Mouse (Mus musculus) kidney, adult 11 months (tissue): ENCODE results near the gene Rfc2.
"Not testable (repeated sequence)": the region's sequence is repeated elsewhere in the genome, so short reads cannot be mapped to it uniquely, and the experiment has no call there.

ENCODE experiments used
- DNase-seq: peaks from one replicate; pipeline ENCODE4 v3.0.0; 2022

The Rfc2 gene

DNA sequence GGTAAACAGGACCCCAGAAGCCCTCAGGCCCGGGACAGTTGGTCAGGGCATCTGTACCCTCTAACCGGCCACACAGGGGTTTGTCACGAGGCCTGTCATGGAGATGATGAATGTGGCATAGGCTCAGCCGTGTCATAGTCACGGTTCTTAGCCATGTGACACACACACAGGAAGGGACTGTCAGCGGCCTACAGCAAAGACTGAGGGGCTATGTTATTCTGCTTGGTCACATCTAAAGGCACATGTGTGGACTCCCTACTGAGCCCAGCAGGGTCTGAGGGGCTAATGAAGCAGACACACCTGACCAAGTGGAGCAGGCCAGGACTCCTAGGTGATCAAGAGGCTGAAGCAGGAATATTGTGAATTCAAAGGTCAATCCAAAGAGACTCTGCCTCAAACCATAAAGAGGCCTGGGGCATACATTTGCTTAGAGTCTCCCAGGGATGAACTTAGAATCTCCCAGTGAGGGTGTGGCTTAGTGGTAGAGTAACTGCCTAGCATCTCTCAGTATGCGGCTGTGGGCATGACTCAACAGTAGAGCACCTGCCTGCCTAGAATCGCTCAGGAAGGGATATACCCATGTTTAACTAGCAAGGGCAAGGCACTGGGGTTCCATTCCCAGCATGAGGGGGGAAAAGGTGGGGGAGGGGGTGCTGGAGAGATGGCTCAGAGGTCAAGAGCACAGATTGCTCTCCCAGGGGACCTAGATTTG lies 30.8 kb downstream of the Rfc2 start:
- no peak for DNase-seq

DNA sequence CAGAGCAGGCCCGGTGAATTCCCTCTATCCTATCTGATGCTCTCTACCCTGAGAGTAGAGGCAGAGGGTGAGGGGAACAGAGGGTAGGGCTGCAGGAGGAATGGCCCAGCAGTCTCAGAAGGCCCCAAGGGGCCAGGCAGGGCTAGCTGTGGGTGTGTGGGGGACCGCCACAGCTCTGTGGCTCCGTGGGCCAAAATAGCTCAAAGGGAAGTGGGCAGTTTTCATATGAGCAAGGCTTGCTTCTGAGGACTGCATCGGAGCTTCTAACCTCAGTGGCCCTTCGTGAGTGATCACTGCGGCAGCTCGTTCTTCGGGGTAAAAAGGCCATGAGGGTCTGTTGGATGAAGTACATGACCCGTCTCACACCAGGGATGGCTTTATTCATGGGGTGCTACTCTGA lies 32.6 kb downstream of the Rfc2 start:
- DNase-seq: no peak

DNA sequence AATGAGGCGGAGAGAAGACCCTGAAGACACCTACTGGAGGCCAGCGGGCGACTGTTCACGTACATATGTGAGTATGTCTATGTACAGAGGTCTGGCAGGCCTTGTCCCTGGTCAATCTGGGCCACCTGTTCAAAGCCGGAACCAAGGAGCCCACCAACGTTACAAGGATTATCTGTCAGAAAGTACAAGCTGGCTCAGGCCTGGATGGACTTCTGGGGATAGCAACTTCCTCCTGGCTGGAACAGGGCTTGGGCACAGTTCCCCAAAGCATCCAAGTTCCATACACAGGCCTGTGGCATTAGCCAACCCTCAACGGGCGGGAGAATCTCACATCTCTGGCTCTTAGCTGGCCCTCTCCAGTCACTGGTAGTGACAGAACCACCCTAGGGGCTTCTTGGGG lies 33.1 kb downstream of the Rfc2 start:
- DNase-seq: no peak

DNA sequence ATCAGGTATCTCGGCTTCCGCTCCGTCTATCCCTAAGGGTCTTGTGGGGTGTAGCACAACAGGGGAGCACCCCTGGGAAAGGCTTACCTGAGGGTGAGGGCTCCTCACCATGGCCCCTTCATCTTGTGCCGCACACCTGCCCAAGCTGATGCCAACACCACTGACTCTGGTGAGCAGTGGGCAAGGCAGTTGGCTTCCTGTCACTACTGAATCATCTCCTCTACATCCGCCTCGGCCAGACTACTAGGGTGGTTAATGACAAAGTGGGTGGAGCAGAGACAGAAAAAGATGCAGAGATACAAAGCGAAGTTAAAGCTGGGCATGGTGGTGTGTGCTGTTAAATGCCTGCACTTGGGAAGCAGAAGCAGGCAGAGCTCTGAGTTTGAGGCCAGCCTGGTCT lies 33.6 kb downstream of the Rfc2 start, which contains the start of gene Lat2:
TSS of gene Lat2 (minus strand) at position 224 of the 400 bp plus-strand sequence.
- no peak for DNase-seq

DNA sequence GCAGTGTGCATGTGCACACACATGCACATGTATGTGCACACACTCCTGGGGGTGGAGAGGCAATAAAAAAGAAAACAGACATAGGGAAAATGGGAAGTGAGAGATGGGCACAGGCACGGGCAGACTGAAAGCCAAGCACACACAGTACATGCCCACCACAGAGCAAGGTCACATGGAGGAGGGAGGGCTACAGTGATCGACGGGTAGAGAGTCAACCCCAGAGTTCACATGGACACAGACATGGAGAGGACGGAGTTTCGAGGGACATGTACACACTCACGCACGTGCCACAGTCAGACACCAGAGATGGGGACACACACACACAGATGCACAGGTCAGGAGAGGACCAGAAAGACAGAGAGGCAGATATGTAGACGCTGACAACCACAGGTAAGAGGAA lies 34.2 kb downstream of the Rfc2 start:
- no peak for DNase-seq

DNA sequence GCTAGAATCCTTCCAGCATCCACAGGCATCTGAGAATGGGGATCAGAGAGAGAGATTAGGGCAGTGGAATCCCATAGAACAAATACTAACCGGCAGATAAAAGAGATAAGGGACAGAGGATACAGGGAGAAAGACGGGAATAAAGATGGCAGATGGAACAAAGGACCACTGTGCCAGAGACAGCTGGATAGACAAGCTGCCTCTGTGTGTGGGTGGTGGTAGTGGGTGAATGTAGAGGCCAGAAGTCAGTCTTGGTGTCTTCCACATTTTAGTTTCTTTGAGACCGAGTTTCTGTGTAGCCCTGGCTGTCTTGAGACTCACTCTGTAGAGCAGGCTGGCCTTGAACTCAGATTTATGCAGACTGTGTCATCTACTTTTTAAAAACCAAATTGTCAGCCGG lies 34.6 kb downstream of the Rfc2 start:
- no peak for DNase-seq

DNA sequence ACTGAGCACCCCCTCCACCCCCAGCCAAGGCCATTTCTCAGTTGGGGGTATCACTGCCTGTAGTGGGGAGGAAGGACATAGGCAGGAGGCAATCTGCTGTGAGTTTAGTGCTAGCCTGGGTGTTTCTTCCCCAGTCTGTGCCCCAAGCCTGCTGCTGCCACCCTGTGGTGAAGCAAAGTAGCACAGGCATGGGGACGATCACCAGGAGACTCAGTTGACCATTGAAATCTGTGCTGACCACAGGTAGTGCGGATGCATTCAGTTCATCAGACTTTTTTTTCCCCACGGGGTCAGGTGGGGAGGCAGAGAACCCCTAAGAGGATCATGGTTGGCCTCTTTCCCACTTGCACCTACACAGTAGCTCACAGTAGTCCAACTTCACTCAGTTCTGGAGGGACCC lies 35.9 kb downstream of the Rfc2 start:
- peak; percentile 47 for DNase-seq

DNA sequence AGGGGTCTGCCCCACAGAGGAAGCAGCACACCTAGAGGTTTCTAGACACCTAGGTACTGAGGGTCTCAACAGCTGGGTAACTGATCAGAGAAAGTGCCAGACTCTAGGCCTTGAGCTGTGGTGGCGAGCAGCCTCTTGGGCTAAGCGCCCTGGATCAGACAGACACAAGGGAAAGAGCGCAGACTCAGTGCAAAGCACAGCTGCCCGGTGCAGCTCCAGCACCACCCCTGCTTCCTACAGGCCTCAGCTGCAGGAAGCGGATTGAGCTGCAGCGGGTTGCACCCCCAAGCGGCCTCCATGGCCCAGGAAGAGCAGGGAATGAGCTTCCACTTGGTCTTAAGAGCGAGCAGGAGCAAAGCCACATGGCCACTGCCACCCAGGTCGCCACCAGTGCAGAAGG lies 39.3 kb downstream of the Rfc2 start:
- no peak for DNase-seq

DNA sequence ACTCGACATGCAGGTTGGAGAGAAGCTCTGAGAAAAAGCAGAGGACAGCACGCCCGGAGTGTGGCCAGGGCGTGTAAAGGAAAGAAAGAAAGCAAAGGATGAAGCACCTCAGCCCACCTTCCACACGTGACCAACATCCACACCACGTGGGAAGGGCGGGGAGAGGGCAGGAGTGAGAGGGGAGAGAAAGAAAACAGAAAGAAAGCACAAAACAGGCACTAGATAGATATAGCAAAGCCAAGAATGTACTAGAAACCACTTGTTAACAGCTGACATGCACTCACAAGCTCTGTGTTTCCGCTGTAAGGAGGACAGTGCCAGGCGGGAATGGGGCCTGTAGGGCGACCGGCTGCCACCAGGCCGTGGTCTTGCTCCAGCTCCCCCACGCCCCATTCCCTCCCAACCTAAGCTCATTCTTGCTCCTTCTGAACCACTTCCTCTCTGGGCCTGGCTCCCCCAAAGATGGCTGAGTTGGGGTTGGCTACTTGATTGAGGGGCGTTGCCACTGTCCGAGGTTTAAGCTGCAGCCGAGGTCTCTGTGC lies 40.0 kb downstream of the Rfc2 start:
- no peak for DNase-seq

DNA sequence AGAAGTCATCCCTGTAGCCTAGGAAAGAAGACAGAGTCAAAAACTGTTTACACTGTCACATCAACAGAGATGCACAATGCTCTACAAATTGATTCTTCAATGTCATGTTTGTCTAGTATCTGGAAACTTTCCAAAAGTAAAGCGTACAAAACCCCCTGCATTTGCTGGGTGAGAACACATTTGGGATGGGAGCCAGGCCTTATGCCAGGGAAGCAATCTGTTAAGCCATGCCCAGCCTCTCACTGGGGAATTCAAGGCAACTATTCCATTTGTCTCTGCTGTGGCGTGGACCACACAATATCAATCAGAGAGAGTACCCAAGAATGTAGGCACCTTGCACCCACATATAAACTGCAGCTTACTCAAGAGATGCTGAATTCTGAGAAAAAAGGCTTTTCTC lies 40.9 kb downstream of the Rfc2 start:
- no peak for DNase-seq

DNA sequence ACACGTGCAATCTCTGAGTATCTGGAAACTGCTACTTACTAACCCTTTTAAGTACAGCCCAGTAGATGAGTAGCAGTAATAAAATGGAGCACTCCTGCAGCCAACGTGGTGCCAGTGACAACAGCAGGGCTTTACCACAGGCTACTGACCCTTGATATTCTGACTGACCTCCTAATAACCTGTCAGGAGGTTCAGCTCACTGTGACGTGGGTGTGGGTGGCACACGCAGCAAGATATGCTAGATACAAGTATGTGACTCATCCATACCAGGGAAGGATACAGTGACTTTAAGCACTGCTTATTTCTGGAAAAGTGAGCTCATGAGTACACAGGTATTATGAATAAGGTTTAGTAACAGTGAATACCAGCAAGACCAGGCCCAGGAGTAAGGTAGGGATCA lies 48.3 kb downstream of the Rfc2 start:
- no peak for DNase-seq

DNA sequence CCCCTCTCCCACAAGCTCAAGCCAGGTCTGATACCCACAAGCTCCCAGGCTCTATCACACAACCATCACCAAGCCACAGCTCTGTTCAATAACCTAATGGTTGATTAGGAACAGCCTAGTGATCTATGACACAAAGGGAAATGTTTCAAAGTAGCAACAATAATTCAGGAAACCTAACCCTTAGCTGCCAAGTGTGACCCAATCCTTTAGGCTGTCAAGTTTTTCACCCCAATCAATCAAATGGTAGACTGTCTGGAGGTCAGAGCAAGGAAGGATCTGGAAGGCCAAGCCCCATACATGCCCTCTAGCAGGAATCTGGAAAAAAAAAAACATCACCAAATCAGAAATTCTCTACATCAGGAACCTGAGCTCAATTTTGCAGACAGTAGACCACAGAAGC lies 49.7 kb downstream of the Rfc2 start:
- no peak for DNase-seq

DNA sequence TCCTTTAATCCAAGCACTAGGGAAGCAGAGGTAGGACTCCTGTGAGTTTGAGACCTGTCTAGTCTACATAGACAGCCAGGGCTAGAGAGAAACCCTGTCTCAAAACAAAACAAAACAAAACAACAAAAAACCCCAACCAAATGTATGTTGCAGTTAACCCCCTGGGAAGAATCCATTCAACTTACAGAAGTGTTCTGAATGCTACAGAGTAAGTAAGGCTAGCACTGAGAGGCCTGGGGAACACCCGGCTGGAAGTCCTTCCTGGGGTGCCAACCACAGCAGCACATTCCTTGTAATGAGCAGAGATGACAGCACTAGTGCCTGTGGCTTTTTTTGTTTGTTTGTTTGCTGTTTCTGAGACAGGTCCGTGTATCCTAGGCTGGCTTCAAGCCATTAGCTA lies 51.7 kb downstream of the Rfc2 start:
- DNase-seq: no peak

DNA sequence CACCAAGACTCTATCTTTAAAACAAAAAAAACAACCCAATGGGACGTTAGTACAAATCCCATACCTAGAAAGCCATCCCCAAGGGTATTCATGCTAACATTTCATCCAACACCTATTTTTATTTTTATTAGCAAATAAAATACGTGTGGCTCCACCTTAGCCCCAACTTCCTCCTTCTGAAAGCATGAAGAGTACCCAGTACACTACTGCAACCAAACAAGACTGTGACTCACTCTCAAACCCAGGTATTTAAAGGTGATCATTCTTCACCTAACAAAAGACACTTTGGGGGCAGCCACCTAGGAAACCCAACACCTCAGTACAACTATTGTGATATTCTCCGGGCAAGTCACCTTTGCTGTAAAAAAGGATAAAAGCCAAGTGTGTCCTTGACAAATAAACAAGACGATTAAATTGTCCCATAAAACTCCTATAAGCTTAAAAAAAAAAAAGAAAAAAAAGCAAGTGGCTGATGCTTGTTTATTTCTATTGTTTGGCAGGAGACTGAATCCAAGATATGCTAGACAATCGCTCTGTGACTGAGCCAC lies 56.7 kb downstream of the Rfc2 start:
- DNase-seq: no peak

DNA sequence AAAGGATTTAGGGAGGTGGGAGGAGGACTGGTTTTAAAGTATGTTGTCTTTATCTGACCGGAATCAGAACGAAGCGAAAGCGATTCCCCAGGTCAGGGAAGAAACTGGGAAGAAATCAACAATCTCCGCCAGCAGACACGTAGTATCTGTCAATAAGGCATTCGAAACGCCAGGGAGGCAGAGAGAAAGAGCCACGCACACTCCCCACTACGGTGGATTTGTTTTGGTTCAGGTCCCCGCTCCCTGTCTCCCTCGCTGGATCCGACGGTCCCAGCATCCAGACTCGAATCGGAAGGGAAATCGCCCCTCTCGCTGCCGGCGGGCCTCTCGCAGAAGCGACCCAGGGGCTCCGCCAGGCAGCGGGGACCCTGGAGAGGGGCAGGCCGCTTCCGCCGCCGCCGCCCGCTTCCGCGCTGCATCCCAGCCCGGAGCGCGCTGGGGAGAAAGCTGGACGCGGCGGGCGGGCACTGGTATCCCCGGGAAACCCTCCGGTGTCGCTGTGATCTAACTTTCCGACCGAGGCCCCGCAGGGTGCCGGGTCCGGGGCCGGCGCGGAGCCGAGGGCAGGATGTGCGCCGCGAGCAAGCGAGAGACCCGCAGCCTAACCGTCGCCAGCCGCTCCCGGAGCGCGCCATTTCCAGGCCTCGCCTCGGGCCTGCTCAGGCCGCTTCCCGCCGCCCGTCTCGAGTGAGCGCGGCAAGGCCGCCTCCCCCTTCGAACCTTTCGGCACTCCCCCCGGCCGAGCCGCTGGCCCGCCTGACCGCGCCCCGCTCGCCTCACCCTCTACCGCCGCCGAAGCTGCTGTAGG lies 57.5 kb downstream of the Rfc2 start:
- DNase-seq: no peak

DNA sequence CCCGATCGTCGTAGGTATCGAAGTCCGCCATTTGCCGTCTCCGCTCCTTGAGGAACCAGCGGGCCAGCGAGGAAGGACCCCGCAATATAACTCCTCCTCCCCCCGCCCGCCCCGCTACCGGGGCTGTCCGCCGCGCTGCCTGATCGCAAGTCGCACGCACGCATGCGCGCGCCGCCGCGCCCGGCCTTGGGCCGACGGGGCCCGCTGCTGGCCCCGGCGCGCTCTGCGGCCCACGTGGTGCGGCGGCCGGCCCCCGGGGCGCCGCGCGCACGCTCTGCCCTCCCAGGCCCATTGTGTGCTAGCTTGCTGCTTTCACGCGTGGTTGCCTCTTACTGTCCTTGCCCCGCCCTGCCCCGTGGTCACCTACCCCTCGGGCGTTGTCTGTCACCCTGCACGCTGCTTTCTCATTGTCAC lies 58.1 kb downstream of the Rfc2 start, which contains the start of gene Eif4h:
TSS of gene Eif4h (minus strand) at position 222 of the 414 bp plus-strand sequence.
- DNase-seq: peak; percentile 96

DNA sequence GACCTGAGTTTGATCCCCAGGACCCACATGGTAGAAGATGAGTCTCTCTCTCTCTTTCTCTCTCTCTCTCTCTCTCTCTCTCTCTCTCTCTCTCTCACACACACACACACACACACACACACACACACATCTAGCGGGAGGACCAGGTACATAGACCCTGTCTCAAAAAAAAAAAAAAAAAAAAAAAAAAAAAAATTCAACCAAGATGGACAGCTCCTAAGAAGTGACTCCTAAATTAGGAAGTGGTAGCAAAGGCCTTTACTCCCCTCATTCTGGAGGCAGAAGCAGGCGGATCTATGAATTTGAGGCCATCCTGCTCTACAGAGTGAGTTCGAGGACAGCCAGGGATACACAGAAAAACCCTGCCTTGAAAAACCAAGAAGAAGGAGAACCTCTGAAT lies 59.2 kb downstream of the Rfc2 start:
- DNase-seq: no peak

DNA sequence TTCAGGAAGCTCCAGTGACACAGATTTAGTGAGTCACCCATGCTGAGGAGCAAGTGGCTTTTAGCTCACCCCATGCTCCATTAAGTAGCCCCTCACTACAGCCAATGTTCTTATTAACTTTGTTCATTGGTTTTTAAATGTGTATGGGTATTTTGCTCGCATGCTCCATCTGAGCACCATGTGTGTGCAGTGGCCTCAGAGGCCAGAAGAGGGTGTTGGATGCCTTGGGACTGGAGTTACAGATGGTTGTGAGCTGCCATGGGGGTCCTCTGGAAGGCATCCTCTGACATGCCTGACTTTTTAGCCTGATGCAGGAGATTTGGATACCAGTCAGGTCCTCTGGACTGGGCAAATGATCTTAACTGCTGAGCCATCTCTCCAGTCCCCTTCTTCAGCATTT lies 63.0 kb downstream of the Rfc2 start:
- no peak for DNase-seq

DNA sequence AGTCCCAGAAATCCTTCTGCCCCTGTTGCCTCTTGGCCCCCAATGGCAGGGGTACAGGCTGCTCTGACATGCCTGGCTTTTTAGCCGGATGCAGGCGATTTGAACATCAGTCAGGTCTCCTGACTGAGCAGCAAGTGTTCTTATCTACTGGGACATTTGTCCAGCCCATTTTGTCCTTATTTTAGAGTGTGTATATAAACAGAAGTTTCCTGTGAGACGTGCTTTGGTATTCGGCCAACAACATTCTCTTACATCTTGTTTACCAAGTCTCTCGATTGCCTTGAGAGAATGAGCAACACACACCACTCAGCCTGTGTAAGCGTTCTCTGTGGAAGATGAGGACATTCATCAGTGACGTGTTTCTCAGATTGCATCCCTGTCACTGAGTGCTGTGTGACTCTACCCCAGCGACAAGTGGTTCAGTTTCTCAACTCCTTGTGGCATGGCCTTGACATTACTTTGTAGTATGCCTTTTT lies 63.5 kb downstream of the Rfc2 start:
- DNase-seq: no peak

DNA sequence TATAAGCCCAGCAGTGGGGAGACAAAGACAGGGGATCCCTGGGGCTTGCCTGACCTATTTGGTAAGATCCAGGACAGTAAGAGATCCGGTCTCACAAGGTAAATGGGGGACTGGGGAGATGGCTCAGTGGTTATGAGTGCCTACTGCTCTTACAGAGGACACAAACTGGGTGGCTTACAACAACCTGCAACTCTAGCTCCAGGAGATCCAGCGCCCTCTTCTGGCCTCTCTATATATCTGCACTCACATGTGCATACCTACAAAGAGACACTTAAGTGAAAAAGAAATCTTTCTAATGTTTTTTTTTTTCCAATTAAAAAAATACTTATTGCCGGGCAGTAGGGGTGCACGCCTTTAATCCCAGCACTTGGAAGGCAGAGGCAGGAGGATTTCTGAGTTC lies 65.3 kb downstream of the Rfc2 start:
- DNase-seq: no peak

DNA sequence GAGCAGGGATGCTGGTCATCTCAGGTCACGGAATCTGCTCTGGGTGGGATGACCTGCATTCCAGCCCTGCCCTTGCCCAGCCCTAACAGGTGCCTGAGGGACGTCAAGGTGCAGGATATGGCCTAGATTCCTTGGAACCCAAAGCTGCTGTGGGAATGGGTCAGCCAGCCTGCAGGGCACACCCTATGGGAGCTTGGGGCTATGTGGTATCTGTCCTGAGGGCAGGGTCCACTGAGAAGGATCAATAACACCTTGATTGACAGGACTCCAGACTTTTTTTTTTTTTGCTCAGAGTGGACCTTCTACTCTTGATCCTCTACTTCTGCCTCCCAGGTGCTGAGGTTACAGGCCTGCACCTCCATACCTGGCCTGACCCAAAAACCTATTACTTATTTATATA lies 66.2 kb downstream of the Rfc2 start:
- DNase-seq: no peak

DNA sequence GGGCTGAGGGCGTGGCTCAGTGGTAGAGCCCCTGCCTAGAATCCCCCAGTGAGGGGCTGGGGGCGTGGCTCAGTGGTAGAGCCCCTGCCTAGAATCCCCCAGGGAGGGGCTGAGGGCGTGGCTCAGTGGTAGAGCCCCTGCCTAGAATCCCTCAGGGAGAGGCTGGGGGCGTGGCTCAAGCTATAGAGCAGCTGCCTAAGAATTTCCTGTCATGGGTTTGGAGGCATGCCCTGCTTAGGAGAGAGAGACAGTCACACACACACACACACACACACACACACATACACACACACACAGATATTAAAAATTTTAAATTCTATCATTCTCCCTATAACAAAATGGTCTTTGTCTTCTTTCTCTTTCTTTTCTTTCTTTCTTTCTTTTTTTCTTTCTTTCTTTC lies 67.8 kb downstream of the Rfc2 start:
- DNase-seq: not testable (repeated sequence)

DNA sequence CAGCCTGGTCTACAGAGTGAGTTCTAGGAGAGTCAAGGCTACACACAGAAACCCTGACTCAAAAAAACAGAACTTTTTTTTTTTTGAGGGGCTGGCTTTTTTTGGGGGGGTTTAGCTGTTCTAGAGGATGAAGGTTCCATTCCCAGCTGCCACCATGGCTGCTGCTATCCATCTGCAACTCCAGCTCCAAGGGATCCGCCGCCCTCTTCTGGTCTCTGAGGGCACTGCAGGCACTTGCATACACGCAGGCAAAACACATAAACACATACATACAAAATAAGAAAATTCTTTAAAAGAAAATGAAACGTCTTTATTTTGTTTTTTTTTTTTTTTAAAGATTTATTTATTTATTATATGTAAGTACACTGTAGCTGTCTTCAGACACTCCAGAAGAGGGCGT lies 69.8 kb downstream of the Rfc2 start:
- peak; percentile 43 for DNase-seq
